In genomic region chr14:99262026-99262425, GRCm38 (mm10) we compare ENCODE assay signal across 12 mouse cellular contexts.
"Had no signal": no experiment of that assay in that cellular context is flagged by ENCODE, and none has a peak within 500 bp of the region (broad histone marks: within the 10 kb centered on the region; RNA-seq: fewer than 3 reads in every experiment).

No protein-coding gene starts in this region.

- DNase-seq: kidney, adult 2 months; layer of hippocampus, adult 9-11 months; liver; lung, adult 18-20 months; lung, postnatal 10 days; lung, postnatal 36 days; midbrain, embryonic 14.5 days; right cerebral cortex, adult 18-20 months; right cerebral cortex, postnatal 14 days; right cerebral cortex, postnatal 4 days; thymus, adult 2 months; thymus, postnatal 25 days had no signal
